In the genomic region with DNA sequence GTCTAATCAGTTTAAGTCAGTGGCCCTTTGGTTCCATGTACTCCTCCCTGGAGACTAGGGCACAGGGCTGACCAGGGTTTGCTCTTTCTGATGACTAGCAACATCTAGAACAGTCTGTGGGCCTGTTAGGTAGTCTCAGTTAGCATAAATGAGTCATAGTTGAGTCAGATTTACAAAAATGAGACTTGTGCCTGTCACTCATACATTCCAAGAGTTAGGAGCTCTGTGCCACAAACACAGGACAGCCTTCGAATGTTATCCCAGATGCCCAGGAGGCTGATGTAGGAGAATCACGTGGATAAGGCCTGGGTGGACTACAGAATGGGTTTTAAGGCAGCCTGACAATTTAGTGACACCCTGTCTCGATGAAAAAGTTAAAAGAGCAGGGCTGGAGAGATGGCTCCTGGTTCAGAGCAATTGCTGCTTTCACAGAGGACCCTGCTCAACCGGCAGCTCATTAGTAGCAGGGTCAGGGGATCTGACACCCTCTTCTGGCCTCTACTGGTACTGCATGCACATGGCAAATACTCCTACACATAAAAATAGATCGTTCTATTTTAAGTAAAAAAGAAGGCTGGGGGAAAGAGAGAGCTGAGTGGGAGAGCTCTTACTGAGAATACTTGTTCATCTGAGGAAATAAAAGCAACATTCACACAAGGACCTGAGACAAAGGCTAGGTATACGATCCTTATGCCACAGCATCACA, we compare ENCODE assay signal across 9 mouse cellular contexts. TPM values are rescaled to one million over a fixed set of nuclear protein-coding genes. Genes with fewer than 3 reads are reported as not detected.
A peak's percentile ranks its signal among the peaks of the same experiment; 100 is the strongest.
DNase-seq lines count a peak whose midpoint lies in the region; ATAC-seq lines count a peak whose summit lies in the region.
"Had no signal": no experiment of that assay in that cellular context is flagged by ENCODE, and none has a peak within 500 bp of the region (broad histone marks: within the 10 kb centered on the region; RNA-seq: fewer than 3 reads in every experiment).

No protein-coding gene starts in this region.

- no peak overlapping the region for H3K4me2 ChIP-seq in kidney, embryonic 16.5 days (replicated peaks; ENCODE audit: low read depth, low read length)
- no peak overlapping the region for H3K4me2 ChIP-seq in intestine, embryonic 15.5 days (replicated peaks)
- H3K4me2 ChIP-seq: hindbrain, embryonic 15.5 days had no signal

- no peaks in the 10 kb centered on the region for H3K36me3 ChIP-seq in kidney, embryonic 16.5 days (ENCODE audit: insufficient read depth, low read length)
- H3K36me3 ChIP-seq in intestine, embryonic 15.5 days: no peaks in the 10 kb centered on the region
- H3K36me3 ChIP-seq: hindbrain, embryonic 15.5 days had no signal

- no peaks in the 10 kb centered on the region for H3K27me3 ChIP-seq in kidney, embryonic 16.5 days (ENCODE audit: insufficient read depth, low read length)
- H3K27me3 ChIP-seq in intestine, embryonic 15.5 days (replicated peaks): no peaks in the 10 kb centered on the region
- H3K27me3 ChIP-seq: hindbrain, embryonic 15.5 days had no signal

- H3K4me1 ChIP-seq in kidney, embryonic 16.5 days (ENCODE audit: insufficient read depth, low read length): no peaks in the 10 kb centered on the region
- H3K4me1 ChIP-seq in intestine, embryonic 15.5 days (replicated peaks): no peaks in the 10 kb centered on the region
- H3K4me1 ChIP-seq: hindbrain, embryonic 15.5 days had no signal

- no peak for ATAC-seq in kidney, embryonic 16.5 days (ENCODE audit: low FRiP score, low TSS enrichment)
- ATAC-seq in intestine, embryonic 15.5 days: no peak

- H3K4me3 ChIP-seq in kidney, embryonic 16.5 days (ENCODE audit: low read length): no peak overlapping the region
- no peak overlapping the region for H3K4me3 ChIP-seq in intestine, embryonic 15.5 days (replicated peaks)
- H3K4me3 ChIP-seq: hindbrain, embryonic 15.5 days had no signal

- H3K9me3 ChIP-seq in kidney, embryonic 16.5 days (ENCODE audit: low read length): no peaks in the 10 kb centered on the region
- H3K9me3 ChIP-seq in intestine, embryonic 15.5 days: no peaks in the 10 kb centered on the region
- H3K9me3 ChIP-seq: hindbrain, embryonic 15.5 days had no signal

- H3K27ac ChIP-seq in kidney, embryonic 16.5 days (ENCODE audit: low read length): peak overlapping the region; percentile 41; the same call in 1 of the 2 replicates
- H3K27ac ChIP-seq in intestine, embryonic 15.5 days: no peak overlapping the region
- H3K27ac ChIP-seq: hindbrain, embryonic 15.5 days had no signal

- H3K9ac ChIP-seq in kidney, embryonic 16.5 days (replicated peaks; ENCODE audit: low read length): no peak overlapping the region
- no peak overlapping the region for H3K9ac ChIP-seq in intestine, embryonic 15.5 days
- H3K9ac ChIP-seq: hindbrain, embryonic 15.5 days had no signal

- peak; percentile 46 for DNase-seq in embryo, embryonic 10 days (ENCODE audit: low spot score)
- DNase-seq in embryo, embryonic 9.5 days (ENCODE audit: extremely low spot score): no peak
- peak; percentile 19 to 61 for DNase-seq in spleen, postnatal 10 days (ENCODE audit: low spot score in 2 of 2)
- no peak for DNase-seq in spleen, postnatal 36 days (ENCODE audit: low spot score in 2 of 2)
- DNase-seq in lung, postnatal 10 days: peak; percentile 65
- DNase-seq in urinary bladder, postnatal 10 days (ENCODE audit: low spot score): no peak

- 67% methylated on average over 6 of the region's 6 CpGs for WGBS in kidney, embryonic 16.5 days
- WGBS in intestine, embryonic 15.5 days: 67% methylated on average over 6 of the region's 6 CpGs

RNA-seq across cellular contexts. Expression of a gene that starts 11.3 kb away (rescaled TPM):
- 5.7 and 7.8 TPM in 2 replicates for polyA plus RNA-seq in kidney, embryonic 16.5 days (2015; fragmentation: Nextera tagmentation; extraction: Ambion mirVana)
- 6.4 and 6.9 TPM in 2 replicates for polyA plus RNA-seq in intestine, embryonic 15.5 days (2015; fragmentation: Nextera tagmentation; extraction: Ambion mirVana)

RNA-seq across cellular contexts. Expression of a gene that starts 18.3 kb away (rescaled TPM):
- 16.2 and 18.5 TPM in 2 replicates for polyA plus RNA-seq in kidney, embryonic 16.5 days (2015; fragmentation: Nextera tagmentation; extraction: Ambion mirVana)
- polyA plus RNA-seq in intestine, embryonic 15.5 days (2015; fragmentation: Nextera tagmentation; extraction: Ambion mirVana): 15.4 and 16.8 TPM in 2 replicates

RNA-seq across cellular contexts. Expression of a gene that starts 54.2 kb away (rescaled TPM):
- polyA plus RNA-seq in kidney, embryonic 16.5 days (2015; fragmentation: Nextera tagmentation; extraction: Ambion mirVana): 34.6 and 37.4 TPM in 2 replicates
- 25.4 and 25.5 TPM in 2 replicates for polyA plus RNA-seq in intestine, embryonic 15.5 days (2015; fragmentation: Nextera tagmentation; extraction: Ambion mirVana)

Comparison
In these comparisons a context has a peak if more than half of its experiments do, and no peak if none do; other contexts are left out.
1. DNase-seq: peak in embryo, embryonic 10 days (single experiment), spleen, postnatal 10 days (2 of 2) and lung, postnatal 10 days (single experiment); none in embryo, embryonic 9.5 days (single experiment), spleen, postnatal 36 days (0 of 2) and urinary bladder, postnatal 10 days (single experiment).